Mouse (Mus musculus) CH12.LX (cell line): ENCODE measurements around the gene Ppbp. TPM values are rescaled to one million over a fixed set of nuclear protein-coding genes. Genes with fewer than 3 reads are reported as not detected.

Experiments
- DNase-seq: peaks from one replicate; pipeline ENCODE4 v3.0.0-alpha.2; 2013; ENCODE audit errors: extremely low read depth
- H3K27ac ChIP-seq: 2 replicates; pipeline ENCODE4 v1.5.1; 2012; ENCODE audit warnings: low read depth, mild to moderate bottlenecking, control low read depth, moderate library complexity; ENCODE audit not compliant: insufficient read depth
- H3K27me3 ChIP-seq: replicated peaks from 2 replicates; pipeline ENCODE3; 2012; ENCODE audit warnings: inconsistent platforms
- H3K36me3 ChIP-seq, 2 experiments: replicated peaks in 1 of 2; 2 replicates each; pipeline versions ENCODE3 to v1.6.1; 2012; ENCODE audit warnings: inconsistent platforms in 1 of 2, low read length in 1 of 2, mild to moderate bottlenecking in 1 of 2, mixed read lengths in 1 of 2, moderate library complexity in 1 of 2; ENCODE audit not compliant: control insufficient read depth in 1 of 2, insufficient read depth in 1 of 2
- H3K4me1 ChIP-seq, 2 experiments: 2 replicates each; pipeline ENCODE4 v1.6.1; 2012; ENCODE audit warnings: inconsistent platforms in 1 of 2, moderate library complexity in 1 of 2; ENCODE audit not compliant: insufficient read depth in 2 of 2, control insufficient read depth in 1 of 2
- H3K4me2 ChIP-seq: 2 replicates; pipeline ENCODE4 v1.6.1; 2012; ENCODE audit warnings: low read depth, mild to moderate bottlenecking, control low read depth; ENCODE audit not compliant: poor library complexity, insufficient read depth, severe bottlenecking
- H3K4me3 ChIP-seq, 3 experiments: fragments of 150-350 bp in 1 of 3; sonication (generic) in 1 of 3; replicated peaks in 1 of 3; 2 replicates each; pipeline versions ENCODE3 to v1.5.1; 2011 to 2012; ENCODE audit warnings: low read depth in 2 of 3, low read length in 2 of 3, mild to moderate bottlenecking in 2 of 3, moderate library complexity in 2 of 3, control low read depth in 1 of 3, improper control_type of control experiment in 1 of 3, inconsistent platforms in 1 of 3, mixed read lengths in 1 of 3; ENCODE audit not compliant: poor library complexity in 1 of 3
- H3K79me2 ChIP-seq: replicated peaks from 2 replicates; pipeline ENCODE4 v1.6.1; 2012; ENCODE audit warnings: mild to moderate bottlenecking, moderate library complexity; ENCODE audit not compliant: control insufficient read depth, poor library complexity, insufficient read depth, severe bottlenecking; ENCODE audit errors: extremely low read depth
- H3K9ac ChIP-seq: 2 replicates; pipeline ENCODE4 v1.6.1; 2012; ENCODE audit warnings: low read depth, mild to moderate bottlenecking, control low read depth, moderate library complexity; ENCODE audit not compliant: insufficient read depth
- H3K9me3 ChIP-seq: replicated peaks from 2 replicates; pipeline ENCODE3; 2012; ENCODE audit warnings: low read length, inconsistent platforms, mixed read lengths
- BHLHE40 ChIP-seq: IDR thresholded peaks from 2 replicates; pipeline ENCODE4 v1.6.1; 2011; ENCODE audit warnings: mild to moderate bottlenecking, low read depth, low read length, improper control_type of control experiment
- CHD2 ChIP-seq: IDR thresholded peaks from 2 replicates; pipeline ENCODE4 v1.6.1; 2011; ENCODE audit warnings: low read length, improper control_type of control experiment
- E2F4 ChIP-seq: IDR thresholded peaks from 2 replicates; pipeline ENCODE4 v1.6.1; 2011; ENCODE audit warnings: low read depth, low read length, improper control_type of control experiment; ENCODE audit not compliant: insufficient replicate concordance
- HCFC1 ChIP-seq: IDR thresholded peaks from 2 replicates; pipeline ENCODE4 v1.6.1; 2012; ENCODE audit warnings: low read depth, mild to moderate bottlenecking, inconsistent platforms, low read length, improper control_type of control experiment
- IRF4 ChIP-seq: IDR thresholded peaks from 2 replicates; pipeline ENCODE4 v1.6.1; 2014; ENCODE audit warnings: low read depth, mild to moderate bottlenecking, inconsistent platforms, low read length, improper control_type of control experiment
- MXI1 ChIP-seq: IDR thresholded peaks from 2 replicates; pipeline ENCODE4 v1.6.1; 2011; ENCODE audit warnings: mild to moderate bottlenecking, low read depth, low read length, improper control_type of control experiment
- NELFE ChIP-seq: IDR thresholded peaks from 2 replicates; pipeline ENCODE4 v1.6.1; 2011; ENCODE audit warnings: low read depth, low read length, improper control_type of control experiment
- NRF1 ChIP-seq: IDR thresholded peaks from 2 replicates; pipeline ENCODE4 v1.6.1; 2014; ENCODE audit warnings: low read depth, mild to moderate bottlenecking, inconsistent platforms, low read length, improper control_type of control experiment, moderate library complexity
- TCF12 ChIP-seq: IDR thresholded peaks from 2 replicates; pipeline ENCODE4 v1.6.1; 2014; ENCODE audit warnings: low read depth, mild to moderate bottlenecking, inconsistent platforms, low read length, improper control_type of control experiment
- USF1 ChIP-seq: IDR thresholded peaks from 2 replicates; pipeline ENCODE4 v1.6.1; 2014; ENCODE audit warnings: low read depth, mild to moderate bottlenecking, inconsistent platforms, low read length, improper control_type of control experiment
- USF2 ChIP-seq: conservative IDR thresholded peaks from 2 replicates; pipeline ENCODE4 v1.6.1; 2011; ENCODE audit warnings: low read depth, low read length, improper control_type of control experiment
- ZKSCAN1 ChIP-seq: IDR thresholded peaks from 2 replicates; pipeline ENCODE4 v1.6.1; 2012; ENCODE audit warnings: low read depth, inconsistent platforms, low read length, improper control_type of control experiment, borderline replicate concordance
- ZMIZ1 ChIP-seq: IDR thresholded peaks from 2 replicates; pipeline ENCODE4 v1.6.1; 2012; ENCODE audit warnings: low read depth, mild to moderate bottlenecking, inconsistent platforms, low read length, improper control_type of control experiment
- ZNF384 ChIP-seq: IDR thresholded peaks from 2 replicates; pipeline ENCODE4 v1.6.1; 2012; ENCODE audit warnings: low read depth, low read length, improper control_type of control experiment, inconsistent platforms
- dilution Hi-C: fragments of 300-500 bp; cut with MboI; formaldehyde crosslinking; loops from 2 replicates; pipeline ENCODE4 v1.14.3; 2020; ENCODE audit warnings: low sequenced_read_pairs; ENCODE audit not compliant: extremely low pct_unique_long_range_greater_than_20kb, extremely low pct_ligation_motif_present
- in situ Hi-C: fragments of 300-500 bp; cut with MboI; formaldehyde crosslinking; loops from 3 replicates; pipeline ENCODE4 v1.14.3; 2019; ENCODE audit warnings: low sequenced_read_pairs, low pct_ligation_motif_present, low pct_unique_long_range_greater_than_20kb, mixed read lengths
- polyA plus RNA-seq: library from polyadenylated mRNA; unstranded; fragments of >175 nt; gene quantifications from 2 replicates; pipeline ENCODE4 v1.2.1, GENCODE M21; 2012; ENCODE audit warnings: low read depth; ENCODE audit not compliant: insufficient read length
- total RNA-seq, 2 experiments: library from RNA; depleted of rRNA; stranded (reverse); fragments of 300-350 nt in 1 of 2; fragments of >200 nt in 1 of 2; gene quantifications; 2 replicates each; pipeline ENCODE4 v1.2.3; 2012 to 2014

Gene Ppbp
- total and polyA plus RNA-seq, 3 experiments = not detected

DNA sequence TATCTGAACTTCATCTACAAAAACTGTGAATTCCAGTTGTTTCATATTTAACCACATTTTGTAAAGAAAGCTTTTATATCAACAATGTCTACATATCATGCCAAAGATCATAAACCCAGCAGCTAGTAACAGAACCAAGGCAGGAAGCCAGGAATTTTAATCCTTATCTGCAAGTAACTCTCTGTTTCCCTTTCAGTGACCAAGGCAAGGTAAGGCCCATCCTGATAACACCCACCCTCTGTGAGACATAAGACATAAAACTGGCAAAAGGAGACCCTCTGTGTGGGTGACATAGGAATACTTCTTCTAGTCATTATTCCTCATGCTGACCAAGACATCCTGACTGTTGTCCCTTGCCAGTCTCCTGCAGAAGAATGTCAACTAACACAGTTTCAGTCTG is 36.3 kb downstream of the Ppbp start:
- DNase-seq = no peak
- H3K27me3 ChIP-seq = no peaks in the 10 kb centered on the region
- in situ Hi-C loops = no loop called here
- no peaks in the 10 kb centered on the region for H3K4me1 ChIP-seq
- H3K27ac ChIP-seq = no peak overlapping the region
- H3K36me3 ChIP-seq = no peaks in the 10 kb centered on the region
- dilution Hi-C loops = no loop called here
- no peaks in the 10 kb centered on the region for H3K9me3 ChIP-seq
- no peak overlapping the region for H3K4me2 ChIP-seq
- H3K4me3 ChIP-seq = no peak overlapping the region
- no peaks in the 10 kb centered on the region for H3K79me2 ChIP-seq
- H3K9ac ChIP-seq = no peak overlapping the region
- no peak for TF ChIP-seq CHD2
- TF ChIP-seq NRF1 = no peak
- no peak for TF ChIP-seq ZKSCAN1
- TF ChIP-seq E2F4 = no peak
- no peak for TF ChIP-seq USF2
- no peak for TF ChIP-seq NELFE
- TF ChIP-seq ZMIZ1 = no peak
- no peak for TF ChIP-seq BHLHE40
- no peak for TF ChIP-seq ZNF384
- TF ChIP-seq, all 38 proteins: peak for 0

- dilution Hi-C loops = no loop called here
- no peak for DNase-seq
- Histone ChIP-seq H3K27me3 (no peaks in the 10 kb centered on the region), H3K4me1 (no peaks in the 10 kb centered on the region), H3K4me2 (no peak overlapping the region), H3K27ac (no peak overlapping the region), H3K36me3 (no peaks in the 10 kb centered on the region), H3K9ac (no peak overlapping the region), H3K79me2 (no peaks in the 10 kb centered on the region), H3K9me3 (no peaks in the 10 kb centered on the region), H3K4me3 (no peak overlapping the region)
- no peak for TF ChIP-seq MXI1
- TF ChIP-seq USF2 = no peak
- TF ChIP-seq HCFC1 = no peak
- TF ChIP-seq TCF12 = no peak
- no peak for TF ChIP-seq USF1
- TF ChIP-seq NRF1 = no peak
- no peak for TF ChIP-seq E2F4
- no peak for TF ChIP-seq CHD2
- in situ Hi-C loops = no loop called here
These were observed 37.7 kb downstream of the Ppbp start for GRCm38 (mm10) chr5:90806050-90806449.

GRCm38 (mm10) chr5:90807176-90807950 is 39.0 kb downstream of the Ppbp start:
- no peak for TF ChIP-seq IRF4
- no peak overlapping the region for H3K27ac ChIP-seq
- no peaks in the 10 kb centered on the region for H3K4me1 ChIP-seq
- H3K9me3 ChIP-seq = no peaks in the 10 kb centered on the region
- in situ Hi-C loops = no loop called here
- no peak overlapping the region for H3K4me3 ChIP-seq
- H3K9ac ChIP-seq = no peak overlapping the region
- no peaks in the 10 kb centered on the region for H3K79me2 ChIP-seq
- no peaks in the 10 kb centered on the region for H3K27me3 ChIP-seq
- dilution Hi-C loops = no loop called here
- no peak for DNase-seq
- no peak overlapping the region for H3K4me2 ChIP-seq
- H3K36me3 ChIP-seq = no peaks in the 10 kb centered on the region

Other genes starting within 250 kb of the Ppbp start
- not detected in 2 replicates for gene Afm, start 249.6 kb upstream of the Ppbp start, total RNA-seq (2012; rRNA removed)
- not detected in 2 replicates for gene Afm, start 249.6 kb upstream of the Ppbp start, total RNA-seq (2014; rRNA removed)
- gene Afm, start 249.6 kb upstream of the Ppbp start, polyA plus RNA-seq = not detected in 2 replicates
- gene 5830473C10Rik, start 207.4 kb upstream of the Ppbp start, total RNA-seq (2012; rRNA removed) = 1.6 and 2.0 TPM in 2 replicates
- gene 5830473C10Rik, start 207.4 kb upstream of the Ppbp start, total RNA-seq (2014; rRNA removed) = 0.69 and 0.83 TPM in 2 replicates
- 3.8 and 4.5 TPM in 2 replicates for gene 5830473C10Rik, start 207.4 kb upstream of the Ppbp start, polyA plus RNA-seq
- 11.8 and 15.1 TPM in 2 replicates for gene Rassf6, start 127.9 kb upstream of the Ppbp start, total RNA-seq (2012; rRNA removed)
- gene Rassf6, start 127.9 kb upstream of the Ppbp start, total RNA-seq (2014; rRNA removed) = 24.5 and 26.3 TPM in 2 replicates
- 18.3 and 22.4 TPM in 2 replicates for gene Rassf6, start 127.9 kb upstream of the Ppbp start, polyA plus RNA-seq
- gene Cxcl5, start 9.2 kb upstream of the Ppbp start, total RNA-seq (2012; rRNA removed) = not detected in 2 replicates
- gene Cxcl5, start 9.2 kb upstream of the Ppbp start, total RNA-seq (2014; rRNA removed) = not detected in 2 replicates
- gene Cxcl5, start 9.2 kb upstream of the Ppbp start, polyA plus RNA-seq = not detected in 2 replicates
- gene Pf4, start 3.9 kb downstream of the Ppbp start, total RNA-seq (2012; rRNA removed) = not detected in 2 replicates
- gene Pf4, start 3.9 kb downstream of the Ppbp start, total RNA-seq (2014; rRNA removed) = not detected in 2 replicates
- gene Pf4, start 3.9 kb downstream of the Ppbp start, polyA plus RNA-seq = not detected in 2 replicates
- gene Cxcl3, start 17.6 kb downstream of the Ppbp start, total RNA-seq (2012; rRNA removed) = not detected in 2 replicates
- not detected in 2 replicates for gene Cxcl3, start 17.6 kb downstream of the Ppbp start, total RNA-seq (2014; rRNA removed)
- gene Cxcl3, start 17.6 kb downstream of the Ppbp start, polyA plus RNA-seq = not detected in 2 replicates
- not detected in 2 replicates for gene Cxcl15, start 26.0 kb downstream of the Ppbp start, total RNA-seq (2012; rRNA removed)
- gene Cxcl15, start 26.0 kb downstream of the Ppbp start, total RNA-seq (2014; rRNA removed) = not detected in 2 replicates
- gene Cxcl15, start 26.0 kb downstream of the Ppbp start, polyA plus RNA-seq = not detected in 2 replicates
- gene Cxcl1, start 122.7 kb downstream of the Ppbp start, total RNA-seq (2012; rRNA removed) = not detected in 2 replicates
- gene Cxcl1, start 122.7 kb downstream of the Ppbp start, total RNA-seq (2014; rRNA removed) = not detected in 2 replicates
- not detected in 2 replicates for gene Cxcl1, start 122.7 kb downstream of the Ppbp start, polyA plus RNA-seq
- gene Cxcl2, start 135.4 kb downstream of the Ppbp start, total RNA-seq (2012; rRNA removed) = 0.47 TPM in 1 of 2 replicates, not detected in the other
- gene Cxcl2, start 135.4 kb downstream of the Ppbp start, total RNA-seq (2014; rRNA removed) = 0.21 and 0.22 TPM in 2 replicates
- gene Cxcl2, start 135.4 kb downstream of the Ppbp start, polyA plus RNA-seq = not detected in 2 replicates
- gene Mthfd2l, start 162.6 kb downstream of the Ppbp start, total RNA-seq (2012; rRNA removed) = 1.2 and 1.7 TPM in 2 replicates
- 5.5 and 5.7 TPM in 2 replicates for gene Mthfd2l, start 162.6 kb downstream of the Ppbp start, total RNA-seq (2014; rRNA removed)
- gene Mthfd2l, start 162.6 kb downstream of the Ppbp start, polyA plus RNA-seq = 2.3 and 3.7 TPM in 2 replicates